Mouse (Mus musculus) midbrain, embryonic 16.5 days (tissue): ENCODE measurements around the gene Mfsd6l. TPM values are rescaled to one million over a fixed set of nuclear protein-coding genes. Genes with fewer than 3 reads are reported as not detected.

Experiments
- ATAC-seq: fragments of 200-750 bp; cut with Nextera tagmentation; 2 replicates; pipeline ENCODE4 v1.8.0; 2017; ENCODE audit warnings: moderate TSS enrichment
- H3K27ac ChIP-seq: fragments of 300-500 bp; sonication (generic); 2 replicates; pipeline ENCODE4 v1.5.1; 2014; ENCODE audit warnings: mild to moderate bottlenecking, low read length, mixed read lengths
- H3K27me3 ChIP-seq: fragments of 300-500 bp; sonication (generic); 2 replicates; pipeline ENCODE4 v1.6.1; 2014; ENCODE audit warnings: low read depth, low read length, mixed read lengths; ENCODE audit not compliant: control insufficient read depth, insufficient read depth
- H3K36me3 ChIP-seq: fragments of 300-500 bp; sonication (generic); 2 replicates; pipeline ENCODE4 v1.6.1; 2014; ENCODE audit warnings: mild to moderate bottlenecking, low read length, moderate library complexity, mixed read lengths; ENCODE audit not compliant: control insufficient read depth, insufficient read depth
- H3K4me1 ChIP-seq: fragments of 300-500 bp; sonication (generic); 2 replicates; pipeline ENCODE4 v1.6.1; 2014; ENCODE audit warnings: mild to moderate bottlenecking, low read length, mixed read lengths; ENCODE audit not compliant: control insufficient read depth, insufficient read depth
- H3K4me2 ChIP-seq: fragments of 300-500 bp; sonication (generic); 2 replicates; pipeline ENCODE4 v1.6.1; 2014; ENCODE audit warnings: mild to moderate bottlenecking, low read length, mixed read lengths
- H3K4me3 ChIP-seq: fragments of 300-500 bp; sonication (generic); 2 replicates; pipeline ENCODE4 v1.5.1; 2014; ENCODE audit warnings: low read depth, mild to moderate bottlenecking, low read length, moderate library complexity, mixed read lengths
- H3K9ac ChIP-seq: fragments of 300-500 bp; sonication (generic); 2 replicates; pipeline ENCODE4 v1.6.1; 2014; ENCODE audit warnings: low read depth, low read length, mixed read lengths
- H3K9me3 ChIP-seq: fragments of 300-500 bp; sonication (generic); replicated peaks from 2 replicates; pipeline ENCODE4 v1.6.1; 2014; ENCODE audit warnings: mild to moderate bottlenecking, low read length, mixed read lengths; ENCODE audit not compliant: control insufficient read depth, poor library complexity, severe bottlenecking
- WGBS: fragments of 180-500 bp; shearing (Covaris S2); extraction: QIAGEN DNeasy Blood & Tissue Kit; methylation state at CpG from one replicate; pipeline ENCODE4 v1.1.7; 2014; 5-methylcytosine and 5-hydroxymethylcytosine counted together
- polyA plus RNA-seq: library from polyadenylated mRNA; unstranded; fragments of >200 nt; fragmentation: Nextera tagmentation; extraction: Ambion mirVana; gene quantifications from 2 replicates; pipeline ENCODE4 v1.2.1, GENCODE M21; 2015

Mfsd6l gene
- polyA plus RNA-seq, 1 experiment from 2014 or later = 0.09 TPM

DNA sequence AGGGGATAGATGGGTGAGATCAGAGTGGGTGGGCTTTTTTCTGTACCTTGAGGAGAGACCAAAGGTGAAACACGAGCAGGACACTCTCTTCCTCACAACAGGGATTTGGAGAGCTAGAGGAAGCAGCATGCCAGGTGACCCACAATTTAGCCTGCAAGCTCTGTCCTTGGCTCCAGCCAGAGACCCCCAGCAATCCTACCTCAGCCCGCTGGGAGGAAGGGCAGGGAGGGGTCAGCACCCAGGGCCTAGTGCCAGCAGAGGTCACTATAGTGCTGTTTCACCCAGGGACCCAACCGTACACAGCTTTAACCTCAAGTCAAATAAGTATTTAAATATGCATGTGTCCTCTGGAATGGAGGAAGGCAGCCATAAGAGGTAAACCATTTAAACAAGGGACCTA, 29.9 kb downstream of the Mfsd6l start:
- no peak for ATAC-seq

DNA sequence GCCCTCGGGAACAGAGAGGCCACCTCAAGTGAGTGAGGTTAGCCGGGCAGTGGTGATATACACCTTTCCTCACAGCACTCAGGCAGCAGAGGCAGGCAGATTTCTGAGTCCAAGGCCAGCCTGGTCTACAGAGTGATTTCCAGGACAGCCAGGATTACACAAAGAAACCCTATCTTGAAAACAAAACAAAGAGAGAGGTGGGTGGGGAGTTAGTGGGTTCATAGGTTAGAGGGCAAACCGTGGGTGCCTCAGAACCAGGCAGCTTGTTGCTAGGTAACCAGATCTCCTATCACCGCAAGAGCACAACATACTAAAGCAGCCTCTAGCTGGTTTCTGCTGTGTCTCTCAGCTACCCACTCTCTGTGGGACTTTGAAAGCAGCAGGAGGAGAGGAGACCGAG, 30.7 kb downstream of the Mfsd6l start, which contains the start of gene Ccdc42:
TSS of gene Ccdc42 (plus strand) at position 301 of the 400 bp plus-strand sequence.
- Histone ChIP-seq H3K27me3 (no peaks in the 10 kb centered on the region), H3K4me3 (no peak within 1 kb of the TSS), H3K9ac (no peak within 1 kb of the TSS), H3K27ac (no peak within 1 kb of the TSS), H3K36me3 (no peaks in the 10 kb centered on the region), H3K9me3 (no peaks in the 10 kb centered on the region), H3K4me2 (no peak within 1 kb of the TSS), H3K4me1 (peaks cover 6% of the 10 kb centered on the region)
- no peak for ATAC-seq
- WGBS = 52% methylated on average over 5 of the region's 5 CpGs

More for the DNA sequence above, 29.9 kb downstream of the Mfsd6l start:
- Histone ChIP-seq H3K4me1 (peaks cover 5% of the 10 kb centered on the region), H3K9ac (no peak overlapping the region), H3K9me3 (no peaks in the 10 kb centered on the region), H3K27me3 (no peaks in the 10 kb centered on the region), H3K27ac (no peak overlapping the region), H3K36me3 (no peaks in the 10 kb centered on the region), H3K4me3 (no peak overlapping the region), H3K4me2 (no peak overlapping the region)
- WGBS = 22% methylated on average over 3 of the region's 3 CpGs

DNA sequence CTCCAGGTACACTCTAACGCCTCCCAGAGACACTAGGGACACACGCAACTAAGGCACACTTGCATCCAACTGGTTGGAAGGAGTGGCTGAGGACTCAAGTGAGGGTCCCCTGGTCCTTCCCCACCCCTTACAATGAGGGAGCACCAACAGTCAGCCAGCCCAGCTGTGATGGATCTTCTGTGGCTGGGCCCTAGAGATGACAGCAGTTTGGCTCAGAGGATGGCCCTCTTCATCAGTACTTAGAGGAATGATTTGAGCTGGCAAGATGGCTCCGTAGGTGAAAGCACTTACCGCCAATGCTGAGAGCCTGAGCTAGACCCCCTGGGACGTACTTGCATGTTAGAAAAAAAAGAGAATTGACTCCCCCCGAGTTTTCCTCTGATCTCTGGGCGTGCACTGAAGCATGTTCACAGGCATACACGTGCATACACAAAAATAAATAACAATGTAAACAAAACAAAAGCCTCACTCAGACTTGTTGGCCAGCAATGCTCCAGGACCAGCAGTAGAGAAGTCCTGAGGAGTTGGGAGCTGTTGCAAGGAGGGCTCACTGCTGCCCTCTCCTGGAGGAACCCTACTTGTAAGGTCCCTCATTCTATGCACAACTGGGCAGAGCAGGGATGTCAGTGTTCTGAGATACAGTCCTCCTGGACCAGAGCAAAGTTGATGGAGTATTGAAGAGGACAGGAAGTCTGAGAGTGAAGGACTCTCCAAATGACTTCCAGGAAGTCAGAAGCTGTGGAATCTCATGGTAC, 33.2 kb downstream of the Mfsd6l start:
- WGBS = 70% methylated on average over 8 of the region's 8 CpGs

DNA sequence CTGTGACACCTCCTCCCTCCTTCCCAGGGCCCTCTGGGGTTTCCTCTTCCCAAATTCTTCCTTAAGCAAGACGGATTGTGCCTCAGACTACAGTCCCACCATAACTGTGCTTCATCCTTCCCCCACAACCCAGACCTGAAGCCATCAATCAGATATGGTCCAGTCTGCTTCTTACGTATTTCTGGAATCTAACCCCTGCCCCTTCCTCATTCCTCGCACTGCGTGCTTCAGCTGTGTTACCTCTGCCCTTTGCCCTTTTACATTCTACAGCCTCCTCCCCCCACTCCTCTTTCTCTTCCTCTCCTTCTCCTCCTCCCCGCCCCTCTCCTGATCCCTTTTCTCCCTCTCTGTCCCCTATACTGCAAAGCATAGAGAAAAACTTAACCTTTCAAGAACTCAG, 35.7 kb downstream of the Mfsd6l start:
- WGBS = 26% methylated on average over 5 of the region's 5 CpGs
- no peak overlapping the region for H3K9ac ChIP-seq

More for the DNA sequence above, 33.2 kb downstream of the Mfsd6l start:
- Histone ChIP-seq H3K36me3 (no peaks in the 10 kb centered on the region), H3K4me2 (no peak overlapping the region), H3K4me1 (peaks cover 2% of the 10 kb centered on the region), H3K9me3 (no peaks in the 10 kb centered on the region), H3K9ac (no peak overlapping the region), H3K27ac (no peak overlapping the region), H3K4me3 (no peak overlapping the region), H3K27me3 (no peaks in the 10 kb centered on the region)
- ATAC-seq = no peak

DNA sequence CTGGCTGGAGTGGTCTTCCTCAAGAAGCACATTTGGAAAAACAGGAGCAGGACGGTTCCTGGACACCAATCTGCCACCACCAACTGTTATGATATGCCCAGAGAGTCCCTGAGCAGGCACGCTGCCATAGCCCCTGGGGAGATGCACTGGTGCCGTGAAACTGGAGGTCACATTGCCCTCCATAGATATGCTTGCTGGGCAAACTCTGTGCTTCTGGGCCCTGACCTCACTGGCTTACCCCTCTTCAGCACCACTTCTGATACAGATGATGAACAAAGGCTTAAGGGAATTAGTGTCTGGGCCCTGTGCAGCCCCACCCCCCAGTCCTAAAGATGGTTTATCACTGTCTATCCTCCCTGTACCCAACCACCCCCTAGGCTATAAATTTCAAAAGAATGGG, 37.3 kb downstream of the Mfsd6l start:
- Histone ChIP-seq H3K27ac (no peak overlapping the region), H3K4me2 (no peak overlapping the region), H3K4me3 (no peak overlapping the region), H3K27me3 (no peaks in the 10 kb centered on the region), H3K36me3 (no peaks in the 10 kb centered on the region), H3K9me3 (no peaks in the 10 kb centered on the region), H3K9ac (no peak overlapping the region), H3K4me1 (peaks cover 2% of the 10 kb centered on the region; the same call in 1 of the 2 replicates)
- no peak for ATAC-seq
- 50% methylated on average over 3 of the region's 3 CpGs for WGBS

More for the DNA sequence above, 35.7 kb downstream of the Mfsd6l start:
- Histone ChIP-seq H3K36me3 (no peaks in the 10 kb centered on the region), H3K27me3 (no peaks in the 10 kb centered on the region), H3K4me2 (no peak overlapping the region), H3K4me3 (no peak overlapping the region), H3K27ac (no peak overlapping the region), H3K4me1 (peaks cover 2% of the 10 kb centered on the region; the same call in 1 of the 2 replicates), H3K9me3 (no peaks in the 10 kb centered on the region)
- no peak for ATAC-seq

DNA sequence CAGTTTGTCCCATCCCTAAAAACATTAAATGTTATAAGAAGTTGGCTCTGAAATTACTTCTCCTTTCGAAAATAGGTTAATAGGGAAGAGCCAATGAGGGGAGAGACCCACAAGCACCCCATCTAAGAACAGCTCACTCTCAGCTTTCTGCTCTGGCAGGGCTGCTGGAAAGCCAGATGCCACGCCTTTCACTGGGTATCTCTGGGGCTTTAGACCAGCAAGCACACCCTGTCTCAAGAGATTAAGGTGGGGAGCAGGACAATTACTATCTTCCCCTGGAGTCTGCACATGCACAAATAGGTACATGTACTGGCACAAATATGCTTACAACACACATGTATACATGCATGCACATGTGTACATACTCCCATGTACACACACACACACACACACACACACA, 41.9 kb downstream of the Mfsd6l start:
- H3K27me3 ChIP-seq = no peaks in the 10 kb centered on the region
- ATAC-seq = no peak
- H3K9me3 ChIP-seq = no peaks in the 10 kb centered on the region
- WGBS = 81% methylated on average over 2 of the region's 2 CpGs
- no peaks in the 10 kb centered on the region for H3K36me3 ChIP-seq
- H3K4me3 ChIP-seq = no peak overlapping the region
- H3K4me1 ChIP-seq = peaks cover 5% of the 10 kb centered on the region; the same call in 1 of the 2 replicates
- no peak overlapping the region for H3K4me2 ChIP-seq
- H3K9ac ChIP-seq = no peak overlapping the region
- no peak overlapping the region for H3K27ac ChIP-seq

DNA sequence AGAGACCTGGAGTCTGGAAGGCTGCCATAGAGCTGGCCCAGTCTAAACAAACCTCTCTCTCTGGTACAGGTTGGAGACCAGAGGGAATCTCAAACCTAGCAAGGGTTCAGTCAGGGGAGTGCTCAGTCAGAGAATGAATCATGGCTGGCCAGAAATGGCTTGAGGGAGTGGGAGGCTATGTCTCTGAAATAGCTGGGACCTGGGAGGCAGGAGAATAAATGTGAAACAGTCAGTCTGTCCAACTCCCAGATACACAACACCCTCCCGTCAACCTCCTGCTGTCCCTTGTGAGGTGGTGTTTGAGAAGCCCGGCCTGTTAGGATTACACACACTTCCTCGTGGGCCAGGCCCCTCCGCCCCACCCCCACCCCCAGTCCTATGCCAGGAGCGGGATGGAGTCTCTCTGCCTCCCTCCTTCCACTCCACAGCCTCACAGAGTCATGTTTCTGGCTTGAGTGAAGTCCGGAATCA, 44.6 kb downstream of the Mfsd6l start:
- ATAC-seq = no peak
- H3K9me3 ChIP-seq = no peaks in the 10 kb centered on the region
- no peak overlapping the region for H3K27ac ChIP-seq
- H3K9ac ChIP-seq = no peak overlapping the region
- no peak overlapping the region for H3K4me2 ChIP-seq
- H3K36me3 ChIP-seq = no peaks in the 10 kb centered on the region
- 38% methylated on average over 6 of the region's 6 CpGs for WGBS
- no peaks in the 10 kb centered on the region for H3K27me3 ChIP-seq
- peaks cover 5% of the 10 kb centered on the region; the same call in 1 of the 2 replicates for H3K4me1 ChIP-seq
- no peak overlapping the region for H3K4me3 ChIP-seq

DNA sequence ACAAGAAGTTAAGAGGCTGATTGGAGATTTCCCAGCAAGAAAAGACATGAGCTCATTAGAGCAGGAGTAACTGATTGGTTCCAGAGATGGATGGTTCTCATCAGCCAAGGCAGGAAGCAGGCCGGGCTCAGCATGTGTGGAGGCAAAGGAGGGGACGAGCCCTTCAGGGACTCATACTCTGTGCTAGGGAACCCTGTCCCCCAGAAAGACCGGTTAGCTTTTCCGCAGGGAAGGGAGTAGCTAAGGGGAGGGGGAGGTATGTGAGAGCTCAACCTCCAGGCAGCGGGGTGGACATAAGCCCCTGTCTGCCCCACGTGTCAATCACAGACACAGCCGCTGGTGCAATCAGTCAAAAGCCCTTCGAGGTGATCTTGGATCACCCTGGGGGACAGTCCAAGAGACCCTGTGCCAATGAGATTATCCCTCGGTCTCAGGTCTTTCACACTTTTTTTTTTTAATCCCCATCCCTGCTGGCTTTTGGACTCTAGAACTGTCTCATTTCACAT, 45.6 kb downstream of the Mfsd6l start:
- no peak overlapping the region for H3K9ac ChIP-seq
- no peaks in the 10 kb centered on the region for H3K27me3 ChIP-seq
- H3K4me1 ChIP-seq = peaks cover 5% of the 10 kb centered on the region; the same call in 1 of the 2 replicates
- ATAC-seq = no peak
- no peak overlapping the region for H3K4me2 ChIP-seq
- no peak overlapping the region for H3K27ac ChIP-seq
- 6% methylated on average over 9 of the region's 9 CpGs for WGBS
- no peaks in the 10 kb centered on the region for H3K36me3 ChIP-seq
- H3K9me3 ChIP-seq = no peaks in the 10 kb centered on the region
- no peak overlapping the region for H3K4me3 ChIP-seq

DNA sequence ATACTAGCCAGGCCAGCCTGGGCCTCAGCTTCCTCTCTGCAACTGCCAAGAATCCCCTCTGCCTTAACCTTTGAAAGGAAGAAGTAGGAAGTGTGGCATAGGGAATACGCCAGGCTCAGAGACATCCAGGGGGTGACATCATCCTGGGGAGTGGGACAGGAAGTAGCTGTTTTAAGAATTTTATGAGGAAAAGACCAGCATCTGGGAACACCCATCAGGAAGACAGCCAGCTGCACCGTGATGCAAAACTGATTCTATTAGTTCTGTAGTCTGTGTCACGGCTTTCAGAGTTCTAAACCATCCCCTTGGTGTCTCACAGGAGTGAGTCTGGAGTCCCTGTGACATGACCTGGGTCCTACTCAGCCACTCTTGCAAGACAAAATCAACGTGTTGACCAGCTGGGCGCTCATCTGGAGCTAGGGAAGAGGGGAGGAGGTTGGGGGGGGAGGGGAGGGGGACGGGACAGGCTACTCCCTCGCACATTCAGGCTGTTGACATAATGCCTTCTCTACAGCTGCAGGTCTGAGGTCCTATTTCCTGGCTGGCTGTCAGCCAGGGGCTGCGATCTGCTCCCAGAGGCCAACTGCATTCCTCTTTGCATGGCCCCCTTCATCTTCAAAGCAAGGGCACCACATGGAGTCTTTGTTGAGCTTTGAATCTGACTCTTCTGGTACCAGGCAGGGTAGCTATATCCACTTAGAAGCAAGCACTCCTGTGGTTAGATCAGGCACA, 46.4 kb downstream of the Mfsd6l start:
- 14% methylated on average over 8 of the region's 8 CpGs for WGBS
- no peak overlapping the region for H3K27ac ChIP-seq

More for the DNA sequence above, 46.4 kb downstream of the Mfsd6l start:
- no peaks in the 10 kb centered on the region for H3K27me3 ChIP-seq
- H3K36me3 ChIP-seq = no peaks in the 10 kb centered on the region
- H3K9me3 ChIP-seq = no peaks in the 10 kb centered on the region
- H3K4me3 ChIP-seq = no peak overlapping the region
- H3K9ac ChIP-seq = no peak overlapping the region
- no peak for ATAC-seq
- H3K4me2 ChIP-seq = no peak overlapping the region
- H3K4me1 ChIP-seq = peaks cover 5% of the 10 kb centered on the region; the same call in 1 of the 2 replicates
